Mouse (Mus musculus): ENCODE results near the gene Mettl26.
A peak's percentile ranks its signal among the peaks of the same experiment; 100 is the strongest.

Gene Mettl26

GRCm38 (mm10) chr17:25883824-25884223, 8.9 kb downstream of the Mettl26 start:
- no peak for DNase-seq (ENCODE audit: low read depth, low spot score)

- DNase-seq (ENCODE audit: low read depth, low spot score): no peak
Measured at GRCm38 (mm10) chr17:25885636-25886035, 10.8 kb downstream of the Mettl26 start.

GRCm38 (mm10) chr17:25886806-25887205, 11.9 kb downstream of the Mettl26 start:
- DNase-seq (ENCODE audit: low read depth, low spot score): no peak

GRCm38 (mm10) chr17:25887467-25887866, 12.6 kb downstream of the Mettl26 start:
- no peak for DNase-seq (ENCODE audit: low read depth, low spot score)

- DNase-seq (ENCODE audit: low read depth, low spot score): no peak
Measured at GRCm38 (mm10) chr17:25888837-25889236, 14.0 kb downstream of the Mettl26 start.

- DNase-seq (ENCODE audit: low read depth, low spot score): peak; percentile 49
Measured at GRCm38 (mm10) chr17:25893975-25894617, 19.2 kb downstream of the Mettl26 start.

GRCm38 (mm10) chr17:25895415-25895814, 20.5 kb downstream of the Mettl26 start:
- DNase-seq (ENCODE audit: low read depth, low spot score): no peak

- no peak for DNase-seq (ENCODE audit: low read depth, low spot score)
Measured at GRCm38 (mm10) chr17:25895891-25896290, 21.0 kb downstream of the Mettl26 start.

GRCm38 (mm10) chr17:25900193-25900592, 25.3 kb downstream of the Mettl26 start:
- no peak for DNase-seq (ENCODE audit: low read depth, low spot score)

- DNase-seq (ENCODE audit: low read depth, low spot score): no peak
Measured at GRCm38 (mm10) chr17:25903061-25903460, 28.2 kb downstream of the Mettl26 start.

- DNase-seq (ENCODE audit: low read depth, low spot score): no peak
Measured at GRCm38 (mm10) chr17:25907640-25908039, 32.8 kb downstream of the Mettl26 start.

GRCm38 (mm10) chr17:25911816-25912215, 36.9 kb downstream of the Mettl26 start:
- DNase-seq (ENCODE audit: low read depth, low spot score): no peak

GRCm38 (mm10) chr17:25913186-25913876, 38.5 kb downstream of the Mettl26 start:
- no peak for DNase-seq (ENCODE audit: low read depth, low spot score)

- no peak for DNase-seq (ENCODE audit: low read depth, low spot score)
Measured at GRCm38 (mm10) chr17:25913877-25914275, 39.0 kb downstream of the Mettl26 start.

- no peak for DNase-seq (ENCODE audit: low read depth, low spot score)
Measured at GRCm38 (mm10) chr17:25914295-25914694, 39.4 kb downstream of the Mettl26 start.

GRCm38 (mm10) chr17:25916931-25917647, 42.2 kb downstream of the Mettl26 start:
- no peak for DNase-seq (ENCODE audit: low read depth, low spot score)

- DNase-seq (ENCODE audit: low read depth, low spot score): no peak
Measured at GRCm38 (mm10) chr17:25918037-25918750, 43.3 kb downstream of the Mettl26 start.

- no peak for DNase-seq (ENCODE audit: low read depth, low spot score)
Measured at GRCm38 (mm10) chr17:25919144-25919785, 44.4 kb downstream of the Mettl26 start, which contains the start of gene Rab40c. Gene Rab40c (minus strand): TSS chr17:25919727.

GRCm38 (mm10) chr17:25919786-25920642, 45.1 kb downstream of the Mettl26 start:
- peak; percentile 99 for DNase-seq (ENCODE audit: low read depth, low spot score)

GRCm38 (mm10) chr17:25922120-25922519, 47.2 kb downstream of the Mettl26 start:
- no peak for DNase-seq (ENCODE audit: low read depth, low spot score)

Measured in retina, adult 2 months (tissue).